Mouse (Mus musculus): Measurements from ENCODE around the gene Gdf1.

Gdf1 gene

GRCm38 (mm10) chr8:70329124-70329834 is at the start of gene Gdf1:
Gene Gdf1 (plus strand): TSS chr8:70329817.
- in situ Hi-C loops (cut with MboI, MseI), result no loop called here

GRCm38 (mm10) chr8:70281001-70281400 is 48.6 kb upstream of the Gdf1 start:
- in situ Hi-C loops (cut with MboI, MseI), result no loop called here

DNA sequence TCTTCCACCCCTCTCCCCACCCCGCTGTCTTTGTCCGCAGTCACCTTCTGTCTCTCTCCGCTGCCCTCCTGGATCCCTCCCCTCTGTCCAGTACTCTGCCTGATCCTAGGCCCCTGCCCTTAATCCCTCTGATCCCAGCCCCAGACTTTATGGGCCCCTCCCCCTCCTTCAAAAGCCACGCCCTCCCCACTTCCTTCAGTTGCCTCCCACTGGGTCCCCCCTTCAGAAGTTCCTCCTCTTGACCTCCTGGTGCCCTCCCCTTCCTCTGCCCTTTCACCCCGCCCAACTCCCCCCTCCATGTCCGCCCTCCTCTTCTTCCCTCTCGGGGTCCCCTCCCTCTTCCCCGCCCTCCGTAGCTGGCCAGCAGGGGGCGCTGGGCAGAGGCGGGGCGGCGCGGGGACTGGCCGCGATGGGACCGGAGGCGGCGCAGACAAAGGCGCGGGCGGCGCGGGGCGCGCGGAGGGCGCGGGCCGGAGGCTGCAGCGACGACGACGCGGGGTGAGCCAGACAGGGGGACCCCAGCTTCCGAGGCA is 46.9 kb upstream of the Gdf1 start, which contains the start of gene Homer3:
Gene Homer3, plus strand, starts transcription at position 225 of the 533 bp plus-strand sequence.
- in situ Hi-C loops (cut with MboI, MseI), result no loop called here

- in situ Hi-C loops (cut with MboI, MseI), result no loop called here
These were observed 46.2 kb upstream of the Gdf1 start for GRCm38 (mm10) chr8:70283136-70284077.

DNA sequence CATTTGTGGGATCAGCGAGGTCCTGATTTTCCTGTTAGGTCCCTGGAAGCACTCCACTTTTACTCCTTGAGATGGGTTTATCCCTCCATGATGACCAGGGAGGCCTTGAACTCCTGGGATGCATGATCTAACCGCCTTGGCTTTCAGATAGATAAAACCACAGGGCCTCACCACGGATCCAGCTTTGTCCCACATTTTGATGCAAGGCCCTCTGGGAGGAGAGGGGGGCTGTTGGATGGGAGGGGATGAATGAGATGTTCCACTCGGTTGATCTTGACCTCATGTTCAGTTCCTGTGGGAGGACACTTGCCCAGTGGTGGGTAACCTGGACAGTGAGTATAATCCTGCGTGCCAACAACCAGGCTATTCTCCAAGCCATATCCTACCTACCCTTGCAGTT is 45.2 kb upstream of the Gdf1 start:
- in situ Hi-C loops (cut with MboI, MseI), result no loop called here

DNA sequence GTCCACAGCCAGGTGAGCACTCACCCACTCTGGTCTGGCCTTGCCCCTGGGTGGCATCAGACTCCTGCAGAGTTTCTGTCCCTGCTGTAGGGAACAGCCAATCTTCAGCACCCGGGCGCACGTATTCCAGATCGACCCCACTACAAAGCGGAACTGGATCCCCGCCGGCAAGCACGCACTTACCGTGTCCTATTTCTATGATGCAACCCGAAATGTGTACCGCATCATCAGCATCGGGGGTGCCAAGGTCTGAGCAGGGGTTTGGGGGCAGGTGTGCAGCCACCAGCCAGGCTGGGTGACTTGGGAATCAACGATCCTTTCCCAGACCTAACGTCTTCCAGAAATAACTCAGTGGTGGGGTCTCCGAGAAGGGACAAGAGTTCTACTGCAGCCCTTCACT is 44.3 kb upstream of the Gdf1 start:
- in situ Hi-C loops (cut with MboI, MseI), result no loop called here

DNA sequence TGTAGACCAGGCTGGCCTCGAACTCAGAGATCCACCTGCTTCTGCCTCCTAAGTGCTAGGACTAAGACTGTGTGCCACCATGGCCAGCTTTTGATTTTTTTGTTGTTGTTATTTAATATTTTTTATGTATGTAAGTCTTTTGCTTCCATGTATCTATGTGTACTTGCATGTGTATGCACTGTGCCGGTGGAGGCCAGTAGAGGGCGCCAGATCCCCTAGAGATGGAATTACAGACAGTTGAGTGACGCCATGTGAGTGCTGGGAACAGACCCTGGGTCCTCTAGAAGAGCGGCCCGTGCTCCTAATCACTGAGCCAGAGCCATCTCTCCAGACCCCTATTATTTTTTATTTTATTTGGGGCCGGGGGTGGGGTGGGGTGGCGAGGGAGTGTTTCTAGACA is 42.9 kb upstream of the Gdf1 start:
- in situ Hi-C loops (cut with MboI, MseI), result no loop called here

DNA sequence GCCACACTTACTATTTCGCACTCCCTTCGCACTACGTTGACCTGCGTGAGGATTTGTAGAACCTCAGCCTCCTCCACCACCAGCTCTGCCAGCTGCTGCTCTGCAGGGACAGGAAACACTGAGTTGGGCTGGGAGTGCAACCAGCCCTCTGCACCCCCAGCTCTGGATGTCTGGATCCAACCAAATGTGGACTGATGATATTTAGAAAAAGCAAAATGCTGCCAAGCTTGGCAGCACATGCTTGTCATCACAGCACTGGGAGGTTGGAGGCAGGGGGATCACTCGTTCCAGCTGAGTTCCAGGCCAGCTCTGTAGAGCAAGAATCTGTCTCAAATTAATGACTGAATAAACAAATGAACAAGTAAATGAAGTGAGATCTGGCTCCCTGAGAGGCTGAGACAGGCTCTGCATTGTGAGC is 35.6 kb upstream of the Gdf1 start:
- in situ Hi-C loops (cut with MboI, MseI), result no loop called here

DNA sequence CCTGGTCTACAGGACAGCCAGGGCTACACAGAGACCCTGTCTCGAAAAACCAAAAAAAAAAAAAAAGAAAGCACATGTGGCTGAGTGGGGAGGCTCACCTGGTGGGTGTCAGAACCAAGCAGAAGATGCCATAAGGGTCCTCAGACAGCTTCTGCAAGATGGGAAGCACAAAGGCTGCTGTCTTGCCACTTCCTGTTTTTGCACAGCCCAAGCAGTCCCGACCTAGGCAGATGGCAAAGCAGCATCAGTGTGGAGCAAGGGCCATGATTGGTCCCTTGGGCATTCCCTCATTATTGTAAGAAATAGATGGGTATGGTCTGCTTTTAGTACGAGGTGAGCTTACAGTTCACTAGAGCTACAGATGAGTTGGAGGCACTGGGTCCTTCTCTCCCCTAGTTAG is 28.7 kb upstream of the Gdf1 start:
- in situ Hi-C loops (cut with MboI, MseI), result no loop called here

GRCm38 (mm10) chr8:70302358-70302890 is 27.2 kb upstream of the Gdf1 start, which contains the start of the genes Ddx49 and Cope:
Gene Ddx49 (minus strand): TSS chr8:70302489.
Gene Cope (plus strand): TSS chr8:70302518.
- in situ Hi-C loops (cut with MboI, MseI), result no loop called here

GRCm38 (mm10) chr8:70302901-70303300 is 26.7 kb upstream of the Gdf1 start:
- in situ Hi-C loops (cut with MboI, MseI), result no loop called here

- in situ Hi-C loops (cut with MboI, MseI), result no loop called here
These were observed 20.3 kb upstream of the Gdf1 start for GRCm38 (mm10) chr8:70309311-70309710.

DNA sequence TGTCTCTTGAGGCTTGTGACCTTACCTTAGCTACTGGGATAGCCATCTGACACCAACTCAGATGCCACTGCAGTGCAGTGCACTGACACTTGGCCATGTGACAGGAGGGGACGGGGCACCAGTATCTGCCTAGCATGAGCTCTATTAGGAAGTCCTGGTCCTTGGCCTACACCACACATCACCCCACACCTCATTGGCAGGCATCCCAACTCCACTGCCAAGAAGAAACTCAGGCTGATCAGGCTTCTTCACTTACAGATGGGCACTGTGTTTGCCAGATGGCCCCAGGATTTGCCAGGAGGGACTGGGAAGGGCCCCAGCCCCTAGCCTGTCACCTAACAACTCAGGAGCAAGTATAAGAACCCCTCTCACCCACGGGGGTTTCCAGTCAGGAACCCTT is 16.2 kb upstream of the Gdf1 start:
- in situ Hi-C loops (cut with MboI, MseI), result no loop called here

DNA sequence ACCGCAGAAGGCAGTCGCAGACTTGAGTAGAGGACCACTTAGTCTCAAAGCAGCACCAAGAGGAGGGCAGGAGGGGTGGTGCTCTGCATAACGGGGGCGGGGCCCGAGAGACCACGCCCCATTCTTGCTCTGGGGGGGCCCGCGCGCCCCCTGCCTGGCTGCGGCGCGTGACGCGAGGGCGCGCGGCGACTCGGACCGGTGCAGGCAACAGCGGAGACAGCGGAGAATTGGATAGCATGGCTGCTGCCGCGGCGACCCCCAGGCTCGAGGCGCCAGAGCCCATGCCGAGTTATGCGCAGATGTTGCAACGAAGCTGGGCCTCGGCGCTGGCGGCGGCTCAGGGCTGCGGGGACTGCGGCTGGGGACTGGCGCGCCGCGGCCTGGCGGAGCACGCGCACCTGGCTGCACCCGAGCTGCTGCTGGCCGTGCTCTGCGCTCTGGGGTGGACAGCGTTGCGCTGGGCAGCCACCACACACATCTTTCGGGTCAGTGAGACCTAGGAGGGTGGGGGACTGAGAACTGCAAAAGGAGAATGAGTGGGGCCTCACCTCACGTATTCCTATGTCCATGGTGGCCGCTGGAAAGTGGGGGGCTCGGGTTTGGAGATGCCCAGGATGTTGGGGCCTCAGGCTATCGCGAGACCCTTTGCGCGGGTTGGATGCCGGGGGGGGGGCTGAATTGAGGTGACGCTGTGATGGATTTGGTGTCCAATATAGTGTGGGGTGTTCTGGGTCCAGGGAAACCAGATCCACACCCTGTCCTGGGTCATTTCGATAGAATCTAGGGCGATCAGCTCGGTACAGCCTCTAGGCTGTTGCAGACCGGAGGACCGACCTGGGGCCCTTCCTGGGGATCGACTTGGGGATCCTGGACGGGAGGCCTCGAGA is 13.8 kb upstream of the Gdf1 start, which contains the start of gene Cers1:
Gene Cers1, plus strand, starts transcription at position 152 of the 887 bp plus-strand sequence.
- in situ Hi-C loops (cut with MboI, MseI), result no loop called here

GRCm38 (mm10) chr8:70316511-70317504 is 12.8 kb upstream of the Gdf1 start:
- in situ Hi-C loops (cut with MboI, MseI), result no loop called here

DNA sequence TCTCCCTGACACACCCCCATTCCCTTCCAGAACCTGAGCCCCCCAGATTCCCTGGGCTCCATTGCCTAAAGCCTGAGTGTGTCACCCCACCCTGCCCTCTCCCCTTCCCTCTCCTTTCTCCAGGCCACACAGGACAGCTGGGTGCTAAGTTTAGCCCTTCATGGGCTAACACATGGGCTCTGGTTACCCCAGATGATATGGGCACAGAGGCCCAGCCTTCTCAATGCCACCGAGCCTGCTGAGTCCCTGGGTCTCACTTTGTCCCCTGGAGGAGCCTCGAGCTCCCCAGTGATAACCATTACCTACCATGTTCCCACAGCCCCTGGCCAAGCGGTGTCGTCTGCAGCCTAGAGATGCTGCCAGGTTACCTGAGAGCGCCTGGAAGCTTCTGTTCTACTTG is 11.7 kb upstream of the Gdf1 start:
- in situ Hi-C loops (cut with MboI, MseI), result no loop called here

DNA sequence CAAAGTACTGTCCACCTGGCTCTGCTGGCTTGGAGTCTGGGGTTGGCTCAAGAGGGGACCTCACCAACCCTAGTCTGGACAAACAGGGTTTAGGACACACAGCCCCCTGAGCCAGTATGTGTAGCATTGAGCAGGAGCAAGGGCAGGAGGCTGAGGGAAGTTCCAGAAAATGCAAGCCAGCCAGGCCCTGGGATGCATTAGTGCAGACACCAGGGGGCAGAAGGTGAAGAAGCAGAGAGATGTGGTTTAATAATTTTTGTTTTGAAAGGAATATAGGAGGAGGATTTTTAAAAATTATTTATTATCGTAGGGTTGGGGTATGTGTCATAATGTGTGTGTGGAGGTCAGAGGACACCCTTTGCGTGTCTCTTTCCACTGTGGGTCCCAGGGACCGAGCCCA is 5.9 kb upstream of the Gdf1 start:
- in situ Hi-C loops (cut with MboI, MseI), result no loop called here

GRCm38 (mm10) chr8:70327512-70327911 is 2.1 kb upstream of the Gdf1 start:
- in situ Hi-C loops (cut with MboI, MseI), result no loop called here

DNA sequence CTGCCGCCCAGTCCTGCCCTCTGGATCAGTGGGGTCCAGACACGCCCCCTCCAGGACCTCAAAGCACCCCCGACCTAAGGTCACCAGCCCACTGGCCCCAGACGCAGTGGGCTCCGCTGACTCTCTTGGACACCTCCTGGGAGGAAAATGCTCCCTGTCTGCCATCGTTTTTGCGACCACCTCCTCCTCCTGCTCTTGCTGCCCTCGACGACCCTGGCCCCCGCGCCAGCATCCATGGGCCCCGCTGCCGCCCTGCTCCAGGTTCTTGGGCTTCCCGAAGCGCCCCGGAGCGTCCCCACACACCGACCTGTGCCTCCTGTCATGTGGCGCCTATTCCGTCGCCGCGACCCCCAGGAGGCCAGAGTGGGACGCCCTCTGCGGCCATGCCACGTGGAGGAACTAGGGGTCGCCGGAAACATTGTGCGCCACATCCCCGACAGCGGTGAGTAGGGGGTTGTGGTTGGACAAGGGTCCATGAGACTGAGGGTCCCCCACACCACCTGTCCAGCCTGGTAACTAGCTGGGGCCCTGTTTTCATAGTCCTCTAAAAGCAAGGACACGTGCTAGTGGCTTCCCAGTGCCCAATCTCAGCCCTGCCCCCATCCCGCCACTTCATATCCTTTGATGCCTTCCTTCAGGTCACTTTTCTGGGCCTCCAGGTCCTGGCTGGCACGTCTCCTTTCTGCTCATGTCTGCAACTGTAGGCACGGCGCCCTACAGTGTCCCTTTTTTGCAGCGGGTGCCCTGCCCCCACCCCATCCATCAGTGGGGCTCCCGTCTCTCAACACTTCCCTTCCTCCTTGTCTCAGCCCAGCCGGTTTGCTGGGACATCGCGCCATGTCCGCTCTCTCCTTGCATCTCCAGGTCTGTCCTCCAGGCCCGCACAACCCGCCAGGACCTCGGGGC is 471 bp downstream of the Gdf1 start:
- in situ Hi-C loops (cut with MboI, MseI), result no loop called here
